Mouse (Mus musculus) hindbrain, embryonic 16.5 days (tissue): ENCODE results near the gene Znfx1. TPM values are rescaled to one million over a fixed set of nuclear protein-coding genes. Genes with fewer than 3 reads are reported as not detected.

ENCODE experiments used
- ATAC-seq: fragments of 200-750 bp; cut with Nextera tagmentation; 2 replicates; pipeline ENCODE4 v1.8.0; 2017; ENCODE audit warnings: moderate TSS enrichment, moderate library complexity
- H3K27ac ChIP-seq: fragments of 300-500 bp; sonication (generic); 2 replicates; pipeline ENCODE4 v1.5.1; 2014; ENCODE audit warnings: low read depth, mild to moderate bottlenecking, control low read depth, low read length, moderate library complexity
- H3K27me3 ChIP-seq: fragments of 300-500 bp; sonication (generic); replicated peaks from 2 replicates; pipeline ENCODE4 v1.6.1; 2014; ENCODE audit warnings: low read length; ENCODE audit not compliant: control insufficient read depth, insufficient read depth
- H3K36me3 ChIP-seq: fragments of 300-500 bp; sonication (generic); 2 replicates; pipeline ENCODE4 v1.6.1; 2014; ENCODE audit warnings: mild to moderate bottlenecking, low read length, moderate library complexity, mixed read lengths; ENCODE audit not compliant: control insufficient read depth, insufficient read depth
- H3K4me1 ChIP-seq: fragments of 300-500 bp; sonication (generic); 2 replicates; pipeline ENCODE4 v1.6.1; 2014; ENCODE audit warnings: low read depth, low read length; ENCODE audit not compliant: control insufficient read depth, insufficient read depth
- H3K4me2 ChIP-seq: fragments of 300-500 bp; sonication (generic); 2 replicates; pipeline ENCODE4 v1.6.1; 2014; ENCODE audit warnings: mild to moderate bottlenecking, low read length, control low read depth, moderate library complexity
- H3K4me3 ChIP-seq: fragments of 300-500 bp; sonication (generic); 2 replicates; pipeline ENCODE4 v1.5.1; 2014; ENCODE audit warnings: mild to moderate bottlenecking, low read length, control low read depth, moderate library complexity
- H3K9ac ChIP-seq: fragments of 300-500 bp; sonication (generic); 2 replicates; pipeline ENCODE4 v1.6.1; 2014; ENCODE audit warnings: low read depth, mild to moderate bottlenecking, control low read depth, low read length, moderate library complexity
- H3K9me3 ChIP-seq: fragments of 300-500 bp; sonication (generic); 2 replicates; pipeline ENCODE4 v1.6.1; 2014; ENCODE audit warnings: mild to moderate bottlenecking, low read length, moderate library complexity; ENCODE audit not compliant: control insufficient read depth
- WGBS: fragments of 180-500 bp; shearing (Covaris S2); extraction: QIAGEN DNeasy Blood & Tissue Kit; methylation state at CpG from one replicate; pipeline ENCODE4 v1.1.7; 2014; 5-methylcytosine and 5-hydroxymethylcytosine counted together
- polyA plus RNA-seq: library from polyadenylated mRNA; unstranded; fragments of >200 nt; fragmentation: Nextera tagmentation; extraction: Ambion mirVana; gene quantifications from 2 replicates; pipeline ENCODE4 v1.2.1, GENCODE M21; 2015

The Znfx1 gene
- polyA plus RNA-seq, 1 experiment from 2014 or later = 6.8 TPM

- H3K4me3 ChIP-seq = no peak overlapping the region
- H3K27me3 ChIP-seq = no peaks in the 10 kb centered on the region; the same call in 1 of the 2 replicates
- H3K36me3 ChIP-seq = no peaks in the 10 kb centered on the region
- H3K27ac ChIP-seq = no peak overlapping the region
- no peak overlapping the region for H3K4me2 ChIP-seq
- no peak for ATAC-seq
- WGBS = 71% methylated on average over 2 of the region's 2 CpGs
- H3K4me1 ChIP-seq = peaks cover 16% of the 10 kb centered on the region
- H3K9me3 ChIP-seq = no peaks in the 10 kb centered on the region
- no peak overlapping the region for H3K9ac ChIP-seq
These were observed 13.9 kb upstream of the Znfx1 start for GRCm38 (mm10) chr2:167076759-167077158.

DNA sequence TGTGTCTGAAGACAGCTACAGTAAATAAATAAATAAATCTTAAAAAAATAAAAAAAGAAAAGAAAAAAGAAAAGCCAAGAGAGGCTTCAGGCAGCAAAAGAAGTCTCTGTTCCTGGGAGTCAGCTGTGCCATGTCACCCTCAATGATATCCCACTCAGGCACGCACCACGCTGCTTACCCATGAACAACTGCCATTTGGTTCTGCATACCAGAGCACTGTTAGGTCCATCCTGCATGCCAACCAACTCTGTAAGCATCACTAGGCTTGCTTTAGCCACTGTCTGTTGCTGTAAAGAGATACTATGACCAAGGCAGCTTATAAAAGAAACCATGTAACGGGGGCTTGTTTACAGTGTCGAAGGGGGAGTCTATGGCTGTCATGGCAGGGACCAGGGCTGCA is 13.5 kb upstream of the Znfx1 start:
- WGBS = 95% methylated on average over 4 of the region's 4 CpGs
- no peak for ATAC-seq
- no peak overlapping the region for H3K9ac ChIP-seq
- no peak overlapping the region for H3K4me3 ChIP-seq
- H3K27ac ChIP-seq = no peak overlapping the region
- H3K4me1 ChIP-seq = peaks cover 16% of the 10 kb centered on the region
- H3K36me3 ChIP-seq = no peaks in the 10 kb centered on the region
- no peaks in the 10 kb centered on the region; the same call in 1 of the 2 replicates for H3K27me3 ChIP-seq
- no peak overlapping the region for H3K4me2 ChIP-seq
- no peaks in the 10 kb centered on the region for H3K9me3 ChIP-seq

GRCm38 (mm10) chr2:167074587-167074986 is 11.8 kb upstream of the Znfx1 start:
- no peaks in the 10 kb centered on the region for H3K36me3 ChIP-seq
- no peak overlapping the region for H3K4me3 ChIP-seq
- H3K9me3 ChIP-seq = no peaks in the 10 kb centered on the region
- no peak overlapping the region for H3K4me2 ChIP-seq
- no peak for ATAC-seq
- H3K27ac ChIP-seq = no peak overlapping the region
- no peak overlapping the region for H3K9ac ChIP-seq
- H3K4me1 ChIP-seq = peaks cover 21% of the 10 kb centered on the region
- no peaks in the 10 kb centered on the region; the same call in 1 of the 2 replicates for H3K27me3 ChIP-seq
- 95% methylated on average over 5 of the region's 5 CpGs for WGBS

- Histone ChIP-seq H3K9ac (peak overlapping the region; percentile 72), H3K4me1 (peaks cover 13% of the 10 kb centered on the region; the same call in 1 of the 2 replicates), H3K9me3 (no peaks in the 10 kb centered on the region), H3K27me3 (no peaks in the 10 kb centered on the region; the same call in 1 of the 2 replicates), H3K36me3 (peaks cover under 1% of the 10 kb centered on the region; the same call in 1 of the 2 replicates), H3K27ac (peak overlapping the region; percentile 87), H3K4me2 (peak overlapping the region; percentile 73), H3K4me3 (peak overlapping the region; percentile 55)
- peak; percentile 98 for ATAC-seq
- WGBS = 6% methylated on average over 22 of the region's 22 CpGs
These were observed 9.1 kb upstream of the Znfx1 start for GRCm38 (mm10) chr2:167071641-167072601.

- Histone ChIP-seq H3K4me2 (peak overlapping the region; percentile 73), H3K27ac (peak overlapping the region; percentile 87), H3K4me3 (peak overlapping the region; percentile 55), H3K36me3 (peaks cover 3% of the 10 kb centered on the region; the same call in 1 of the 2 replicates), H3K9me3 (no peaks in the 10 kb centered on the region), H3K27me3 (no peaks in the 10 kb centered on the region), H3K4me1 (peaks cover 13% of the 10 kb centered on the region; the same call in 1 of the 2 replicates), H3K9ac (peak overlapping the region; percentile 72)
- ATAC-seq = peak; percentile 14; the same call in 1 of the 2 replicates
- WGBS = 15% methylated on average over 12 of the region's 12 CpGs
These were observed 8.4 kb upstream of the Znfx1 start for GRCm38 (mm10) chr2:167071266-167071640.

DNA sequence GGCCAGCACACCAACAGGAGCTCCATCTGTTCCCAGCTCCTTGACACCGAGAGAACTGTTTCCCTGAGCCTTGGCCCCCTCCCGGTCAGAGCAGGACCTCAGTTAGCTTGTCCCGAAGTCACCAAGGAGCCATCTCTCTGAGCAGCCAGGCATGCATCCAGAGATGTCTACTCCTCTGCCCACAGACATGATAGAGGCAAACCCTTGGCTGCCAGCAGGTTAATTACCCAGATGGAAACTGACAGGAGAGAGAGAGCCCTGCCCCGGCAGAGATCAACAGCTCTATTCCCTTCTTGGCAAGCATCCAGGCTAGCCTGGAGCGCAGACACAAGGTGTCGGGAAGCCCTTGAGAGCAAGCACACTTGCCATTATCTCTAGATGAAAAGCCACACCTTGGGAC is 7.5 kb upstream of the Znfx1 start:
- no peak for ATAC-seq
- Histone ChIP-seq H3K9me3 (no peaks in the 10 kb centered on the region), H3K36me3 (peaks cover 10% of the 10 kb centered on the region), H3K27ac (no peak overlapping the region), H3K27me3 (no peaks in the 10 kb centered on the region), H3K4me3 (no peak overlapping the region), H3K9ac (no peak overlapping the region; the same call in 1 of the 2 replicates), H3K4me2 (no peak overlapping the region), H3K4me1 (peaks cover 19% of the 10 kb centered on the region)
- WGBS = 47% methylated on average over 6 of the region's 6 CpGs

DNA sequence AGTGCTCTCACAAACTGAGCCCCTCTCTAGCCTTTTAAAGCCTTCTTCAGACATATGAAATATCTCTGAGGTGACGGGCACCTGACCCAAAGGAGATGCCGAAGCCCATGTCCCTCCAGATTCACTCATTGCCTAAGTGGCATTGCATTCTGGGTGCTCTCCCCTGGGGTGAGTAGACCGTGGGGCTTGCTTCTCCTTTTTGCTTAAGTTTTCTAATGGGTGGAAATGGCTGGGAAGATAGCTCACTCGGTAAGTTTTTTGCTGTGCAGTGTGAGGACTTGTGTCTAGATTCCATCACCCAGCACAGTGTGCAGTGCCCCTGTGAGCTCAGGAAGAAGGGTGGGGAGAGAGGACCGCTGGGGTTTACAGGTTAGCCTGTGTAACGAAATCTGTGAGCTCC is 4.8 kb upstream of the Znfx1 start:
- 54% methylated on average over 6 of the region's 6 CpGs for WGBS
- no peak overlapping the region for H3K9ac ChIP-seq
- H3K27me3 ChIP-seq = no peaks in the 10 kb centered on the region
- peaks cover 27% of the 10 kb centered on the region for H3K4me1 ChIP-seq
- ATAC-seq = no peak
- no peak overlapping the region for H3K4me3 ChIP-seq
- no peak overlapping the region for H3K4me2 ChIP-seq
- no peaks in the 10 kb centered on the region for H3K9me3 ChIP-seq
- H3K27ac ChIP-seq = no peak overlapping the region
- peaks cover 14% of the 10 kb centered on the region for H3K36me3 ChIP-seq

DNA sequence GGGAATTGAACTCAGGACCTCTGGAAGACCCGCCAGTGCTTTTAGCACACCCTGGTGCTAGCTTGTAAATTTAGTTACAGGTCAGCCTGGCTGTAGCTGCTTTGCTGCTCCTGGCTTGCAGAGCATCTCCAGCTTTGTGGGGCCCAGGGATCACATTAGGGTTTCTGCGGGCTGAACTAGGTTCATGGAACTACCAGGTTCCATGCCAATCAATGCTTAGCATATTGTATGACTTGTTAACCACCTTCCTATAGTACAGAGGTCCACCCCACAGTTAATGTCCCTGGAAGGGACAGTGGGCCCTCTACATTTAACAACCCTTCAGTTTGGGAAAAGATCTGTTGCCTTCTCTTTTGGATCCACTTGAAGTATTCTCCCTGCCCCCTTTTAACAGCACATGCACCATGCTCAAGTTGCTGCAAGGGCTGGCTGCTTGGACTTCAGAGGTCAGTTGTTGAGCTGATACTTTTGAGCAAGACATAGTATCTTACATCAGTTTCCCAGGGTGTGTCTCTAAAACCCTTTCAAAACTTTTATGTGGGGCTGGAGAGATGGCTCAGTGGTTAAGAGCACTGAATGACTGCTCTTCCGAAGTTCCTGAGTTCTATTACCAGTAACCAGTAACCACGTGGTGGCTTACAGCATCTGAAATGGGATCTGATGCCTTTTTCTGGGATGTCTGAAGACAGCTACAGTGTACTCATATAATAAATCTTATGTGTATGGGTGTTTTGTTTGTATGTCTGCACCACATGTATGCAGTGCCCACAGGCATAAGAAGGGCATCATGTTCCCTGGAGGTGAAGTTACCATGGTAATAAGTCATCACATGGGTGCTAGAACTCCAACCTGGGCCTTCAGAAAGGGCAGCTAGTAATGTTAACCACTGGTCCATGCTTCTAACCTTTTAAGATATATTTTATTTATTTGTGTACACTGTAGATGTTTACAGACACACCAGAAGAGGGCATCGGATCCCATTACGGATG is 4.0 kb upstream of the Znfx1 start:
- Histone ChIP-seq H3K4me3 (no peak overlapping the region), H3K27ac (no peak overlapping the region), H3K4me1 (peaks cover 25% of the 10 kb centered on the region), H3K36me3 (peaks cover 14% of the 10 kb centered on the region), H3K27me3 (no peaks in the 10 kb centered on the region), H3K9me3 (no peaks in the 10 kb centered on the region), H3K9ac (no peak overlapping the region), H3K4me2 (no peak overlapping the region)
- 31% methylated on average over 6 of the region's 6 CpGs for WGBS
- no peak for ATAC-seq
